Mouse (Mus musculus): Measurements from ENCODE around the gene Ephb3. TPM values are rescaled to one million over a fixed set of nuclear protein-coding genes. Genes with fewer than 3 reads are reported as not detected.
A peak's percentile ranks its signal among the peaks of the same experiment; 100 is the strongest.

The Ephb3 gene
- total RNA-seq, 2 experiments from 2014 or later: 1.2 to 1.3 TPM

GRCm38 (mm10) chr16:21205093-21205886 is 735 bp downstream of the Ephb3 start:
- no peak for DNase-seq

- DNase-seq: no peak
These were observed 3.5 kb downstream of the Ephb3 start for GRCm38 (mm10) chr16:21208001-21208565.

- DNase-seq: no peak
These were observed 4.7 kb downstream of the Ephb3 start for GRCm38 (mm10) chr16:21209290-21209689.

- no peak for DNase-seq
These were observed 5.6 kb downstream of the Ephb3 start for GRCm38 (mm10) chr16:21210204-21210603.

- DNase-seq: peak; percentile 68 to 78
These were observed 6.2 kb downstream of the Ephb3 start for GRCm38 (mm10) chr16:21210667-21211338.

- no peak for DNase-seq
These were observed 6.9 kb downstream of the Ephb3 start for GRCm38 (mm10) chr16:21211501-21211900.

- no peak for DNase-seq
These were observed 7.8 kb downstream of the Ephb3 start for GRCm38 (mm10) chr16:21212369-21212768.

GRCm38 (mm10) chr16:21213939-21214338 is 9.4 kb downstream of the Ephb3 start:
- DNase-seq: no peak

GRCm38 (mm10) chr16:21214803-21215202 is 10.2 kb downstream of the Ephb3 start:
- DNase-seq: no peak

- no peak for DNase-seq
These were observed 11.5 kb downstream of the Ephb3 start for GRCm38 (mm10) chr16:21216047-21216446.

GRCm38 (mm10) chr16:21217233-21217632 is 12.7 kb downstream of the Ephb3 start:
- DNase-seq: no peak

GRCm38 (mm10) chr16:21219656-21220055 is 15.1 kb downstream of the Ephb3 start:
- no peak for DNase-seq

- no peak for DNase-seq
These were observed 18.5 kb downstream of the Ephb3 start for GRCm38 (mm10) chr16:21223038-21223437.

GRCm38 (mm10) chr16:21224648-21225240 is 20.2 kb downstream of the Ephb3 start:
- no peak for DNase-seq

GRCm38 (mm10) chr16:21226629-21227028 is 22.1 kb downstream of the Ephb3 start:
- DNase-seq: no peak

GRCm38 (mm10) chr16:21235135-21235534 is 30.6 kb downstream of the Ephb3 start:
- DNase-seq: no peak

- no peak for DNase-seq
These were observed 34.2 kb downstream of the Ephb3 start for GRCm38 (mm10) chr16:21238722-21239121.

GRCm38 (mm10) chr16:21240547-21240946 is 36.0 kb downstream of the Ephb3 start:
- DNase-seq: no peak

- no peak for DNase-seq
These were observed 36.5 kb downstream of the Ephb3 start for GRCm38 (mm10) chr16:21241030-21241429.

- no peak for DNase-seq
These were observed 38.4 kb downstream of the Ephb3 start for GRCm38 (mm10) chr16:21242946-21243345.

- DNase-seq: no peak
These were observed 40.2 kb downstream of the Ephb3 start for GRCm38 (mm10) chr16:21244803-21245202.

GRCm38 (mm10) chr16:21245387-21245786 is 40.8 kb downstream of the Ephb3 start:
- no peak for DNase-seq

GRCm38 (mm10) chr16:21245931-21246390 is 41.4 kb downstream of the Ephb3 start:
- DNase-seq: peak; percentile 87 to 90
